Comparison of ENCODE assay signal across 10 mouse cellular contexts in genomic region chr17:35254241-35255098, GRCm38 (mm10). TPM values are rescaled to one million over a fixed set of nuclear protein-coding genes. Genes with fewer than 3 reads are reported as not detected.
DNase-seq lines count a peak whose midpoint lies in the region; ATAC-seq and TF ChIP-seq lines count a peak whose summit lies in the region.
"Had no signal": no experiment of that assay in that cellular context is flagged by ENCODE, and none has a peak within 500 bp of the region (broad histone marks: within the 10 kb centered on the region; RNA-seq: fewer than 3 reads in every experiment).

No protein-coding gene starts in this region.

- no peaks in the 10 kb centered on the region for H3K9me3 ChIP-seq in embryonic facial prominence, embryonic 11.5 days (replicated peaks; ENCODE audit: control insufficient read depth, low read length)
- H3K9me3 ChIP-seq in intestine, embryonic 14.5 days (ENCODE audit: control insufficient read depth, low read length): no peaks in the 10 kb centered on the region
- no peaks in the 10 kb centered on the region for H3K9me3 ChIP-seq in neural tube, embryonic 15.5 days (replicated peaks)
- H3K9me3 ChIP-seq: embryonic facial prominence, embryonic 12.5 days had no signal

- ATAC-seq in embryonic facial prominence, embryonic 11.5 days (replicated peaks; ENCODE audit: insufficient number of reproducible peaks, low FRiP score, low TSS enrichment, low read depth): peak; percentile 36; the same call in 1 of the 2 replicates
- ATAC-seq in intestine, embryonic 14.5 days (replicated peaks; ENCODE audit: low FRiP score, low TSS enrichment, low read depth): peak; percentile 34
- 0 out of 2 replicates have a peak, but pooled peaks have one; percentile 6 for ATAC-seq in neural tube, embryonic 15.5 days (ENCODE audit: low FRiP score)

- H3K9ac ChIP-seq in embryonic facial prominence, embryonic 11.5 days (replicated peaks; ENCODE audit: low read length): no peak overlapping the region
- no peak overlapping the region for H3K9ac ChIP-seq in intestine, embryonic 14.5 days (ENCODE audit: low read length)
- H3K9ac ChIP-seq in neural tube, embryonic 15.5 days (replicated peaks): no peak overlapping the region
- H3K9ac ChIP-seq: embryonic facial prominence, embryonic 12.5 days had no signal

- peaks cover 33% of the 10 kb centered on the region for H3K36me3 ChIP-seq in embryonic facial prominence, embryonic 11.5 days (replicated peaks; ENCODE audit: control insufficient read depth, insufficient read depth, low read depth, low read length)
- peaks cover 47% of the 10 kb centered on the region for H3K36me3 ChIP-seq in intestine, embryonic 14.5 days (ENCODE audit: control insufficient read depth, insufficient read depth, low read length)
- H3K36me3 ChIP-seq in neural tube, embryonic 15.5 days: peaks cover 50% of the 10 kb centered on the region

- peak in 1 of 2 experiments; percentile 48 for DNase-seq in layer of hippocampus, adult 2 months (ENCODE audit: low spot score in 2 of 2)
- no peak for DNase-seq in layer of hippocampus, postnatal 36 days
- DNase-seq in T-cell, adult 2 months (ENCODE audit: low spot score): peak; percentile 76
- peak; percentile 51 for DNase-seq in embryonic facial prominence, embryonic 11.5 days (ENCODE audit: low spot score)
- DNase-seq in intestine, embryonic 14.5 days (ENCODE audit: low spot score): peak; percentile 79
- peak; percentile 68 for DNase-seq in lung, adult 2 months
- no peak for DNase-seq in frontal cortex, postnatal 25 days (ENCODE audit: low spot score in 2 of 2)

- TF ChIP-seq CTCF in layer of hippocampus, adult 2 months (conservative IDR thresholded peaks at IDR 0.05): peak; percentile 94
- TF ChIP-seq CTCF in lung, adult 2 months (IDR thresholded peaks at IDR 0.05; ENCODE audit: insufficient read depth, low read length): peak; percentile 91

- H3K4me3 ChIP-seq in layer of hippocampus, adult 2 months: no peak overlapping the region
- H3K4me3 ChIP-seq in embryonic facial prominence, embryonic 11.5 days (ENCODE audit: low read depth, low read length): no peak overlapping the region
- no peak overlapping the region for H3K4me3 ChIP-seq in intestine, embryonic 14.5 days (ENCODE audit: low read depth, low read length)
- H3K4me3 ChIP-seq in lung, adult 2 months (replicated peaks; ENCODE audit: extremely low read depth, low read depth, low read length): no peak overlapping the region
- H3K4me3 ChIP-seq in neural tube, embryonic 15.5 days (replicated peaks): no peak overlapping the region
- H3K4me3 ChIP-seq: embryonic facial prominence, embryonic 12.5 days had no signal

- H3K4me2 ChIP-seq in embryonic facial prominence, embryonic 11.5 days (ENCODE audit: low read depth, low read length): no peak overlapping the region
- no peak overlapping the region for H3K4me2 ChIP-seq in intestine, embryonic 14.5 days (ENCODE audit: low read length)
- H3K4me2 ChIP-seq in neural tube, embryonic 15.5 days: no peak overlapping the region
- H3K4me2 ChIP-seq: embryonic facial prominence, embryonic 12.5 days had no signal

- no peaks in the 10 kb centered on the region for H3K27me3 ChIP-seq in embryonic facial prominence, embryonic 11.5 days (ENCODE audit: control insufficient read depth, insufficient read depth, low read length)
- no peaks in the 10 kb centered on the region for H3K27me3 ChIP-seq in intestine, embryonic 14.5 days (replicated peaks; ENCODE audit: control insufficient read depth, insufficient read depth, low read length)
- H3K27me3 ChIP-seq in neural tube, embryonic 15.5 days (replicated peaks): 0 out of 2 replicates have a peak, but pooled peaks cover 3% of the 10 kb centered on the region
- H3K27me3 ChIP-seq: embryonic facial prominence, embryonic 12.5 days had no signal

- no peak overlapping the region for H3K27ac ChIP-seq in layer of hippocampus, adult 2 months
- no peak overlapping the region for H3K27ac ChIP-seq in embryonic facial prominence, embryonic 11.5 days (replicated peaks; ENCODE audit: low read depth, low read length)
- H3K27ac ChIP-seq in intestine, embryonic 14.5 days (ENCODE audit: low read depth): no peak overlapping the region
- no peak overlapping the region for H3K27ac ChIP-seq in neural tube, embryonic 15.5 days (replicated peaks)
- H3K27ac ChIP-seq: embryonic facial prominence, embryonic 12.5 days had no signal

- no peaks in the 10 kb centered on the region for H3K4me1 ChIP-seq in embryonic facial prominence, embryonic 11.5 days (ENCODE audit: control insufficient read depth, insufficient read depth, low read length)
- H3K4me1 ChIP-seq in intestine, embryonic 14.5 days (replicated peaks; ENCODE audit: control insufficient read depth, insufficient read depth, low read length): no peaks in the 10 kb centered on the region
- H3K4me1 ChIP-seq in lung, adult 2 months (ENCODE audit: control insufficient read depth, insufficient read depth, low read length): peaks cover 5% of the 10 kb centered on the region
- peaks cover 4% of the 10 kb centered on the region; the same call in 1 of the 2 replicates for H3K4me1 ChIP-seq in neural tube, embryonic 15.5 days
- H3K4me1 ChIP-seq: embryonic facial prominence, embryonic 12.5 days had no signal

- no peak for TF ChIP-seq POLR2A in lung, adult 2 months (IDR thresholded peaks at IDR 0.05; ENCODE audit: borderline replicate concordance, extremely low read depth, low read depth, low read length)

- WGBS in embryonic facial prominence, embryonic 11.5 days: 60% methylated on average over 11 of the region's 11 CpGs
- WGBS in intestine, embryonic 14.5 days: 62% methylated on average over 11 of the region's 11 CpGs
- WGBS in lung, adult 2 months: 52% methylated on average over 11 of the region's 11 CpGs
- 58% methylated on average over 11 of the region's 11 CpGs for WGBS in neural tube, embryonic 15.5 days

RNA-seq across cellular contexts. Expression of gene H2-D1, which starts 8.1 kb away (rescaled TPM):
- total RNA-seq in layer of hippocampus, adult 2 months (2021): 10 to 100 TPM; 15.7 to 21.2 TPM
- total RNA-seq in layer of hippocampus, postnatal 36 days (2021): 10 to 100 TPM; 13.4 to 18.0 TPM
- polyA plus RNA-seq in embryonic facial prominence, embryonic 11.5 days (2014; fragmentation: Nextera tagmentation; extraction: Ambion mirVana): 18.8 and 24.0 TPM in 2 replicates
- polyA plus RNA-seq in intestine, embryonic 14.5 days (2014; fragmentation: Nextera tagmentation; extraction: Ambion mirVana): 102 and 108 TPM in 2 replicates
- 878 and 1,286 TPM in 2 replicates for polyA plus RNA-seq in lung, adult 2 months (2012; rRNA removed)
- polyA plus RNA-seq in neural tube, embryonic 15.5 days (2015; fragmentation: Nextera tagmentation; extraction: Ambion mirVana): 143 and 196 TPM in 2 replicates

RNA-seq across cellular contexts. Expression of gene Ddx39b, which starts 12.9 kb away (rescaled TPM):
- total RNA-seq in layer of hippocampus, adult 2 months (2021): 100 to 1,000 TPM; 230 to 239 TPM
- total RNA-seq in layer of hippocampus, postnatal 36 days (2021): 100 to 1,000 TPM; 220 to 232 TPM
- polyA plus RNA-seq in embryonic facial prominence, embryonic 11.5 days (2014; fragmentation: Nextera tagmentation; extraction: Ambion mirVana): 664 and 669 TPM in 2 replicates
- 458 and 500 TPM in 2 replicates for polyA plus RNA-seq in intestine, embryonic 14.5 days (2014; fragmentation: Nextera tagmentation; extraction: Ambion mirVana)
- 245 and 304 TPM in 2 replicates for polyA plus RNA-seq in lung, adult 2 months (2012; rRNA removed)
- 334 and 376 TPM in 2 replicates for polyA plus RNA-seq in neural tube, embryonic 15.5 days (2015; fragmentation: Nextera tagmentation; extraction: Ambion mirVana)

RNA-seq across cellular contexts. Expression of gene Nfkbil1, which starts 18.9 kb away (rescaled TPM):
- 10 to 100 TPM; 13.3 to 15.1 TPM for total RNA-seq in layer of hippocampus, adult 2 months (2021)
- total RNA-seq in layer of hippocampus, postnatal 36 days (2021): 10 to 100 TPM; 13.3 to 13.6 TPM
- 3.1 and 4.0 TPM in 2 replicates for polyA plus RNA-seq in embryonic facial prominence, embryonic 11.5 days (2014; fragmentation: Nextera tagmentation; extraction: Ambion mirVana)
- polyA plus RNA-seq in intestine, embryonic 14.5 days (2014; fragmentation: Nextera tagmentation; extraction: Ambion mirVana): 3.1 and 4.3 TPM in 2 replicates
- 16.5 and 21.6 TPM in 2 replicates for polyA plus RNA-seq in lung, adult 2 months (2012; rRNA removed)
- 11.2 and 12.1 TPM in 2 replicates for polyA plus RNA-seq in neural tube, embryonic 15.5 days (2015; fragmentation: Nextera tagmentation; extraction: Ambion mirVana)

RNA-seq across cellular contexts. Expression of gene Atp6v1g2, which starts 21.0 kb away (rescaled TPM):
- total RNA-seq in layer of hippocampus, adult 2 months (2021): 100 to 1,000 TPM; 615 to 646 TPM
- 100 to 1,000 TPM; 602 to 647 TPM for total RNA-seq in layer of hippocampus, postnatal 36 days (2021)
- polyA plus RNA-seq in embryonic facial prominence, embryonic 11.5 days (2014; fragmentation: Nextera tagmentation; extraction: Ambion mirVana): 6.2 and 7.9 TPM in 2 replicates
- polyA plus RNA-seq in intestine, embryonic 14.5 days (2014; fragmentation: Nextera tagmentation; extraction: Ambion mirVana): 5.8 and 5.9 TPM in 2 replicates
- 6.3 and 8.1 TPM in 2 replicates for polyA plus RNA-seq in lung, adult 2 months (2012; rRNA removed)
- polyA plus RNA-seq in neural tube, embryonic 15.5 days (2015; fragmentation: Nextera tagmentation; extraction: Ambion mirVana): 116 and 126 TPM in 2 replicates

RNA-seq across cellular contexts. Expression of gene Gm16181, which starts 33.8 kb away (rescaled TPM):
- total RNA-seq in layer of hippocampus, adult 2 months (2021): not detected
- not detected for total RNA-seq in layer of hippocampus, postnatal 36 days (2021)
- polyA plus RNA-seq in embryonic facial prominence, embryonic 11.5 days (2014; fragmentation: Nextera tagmentation; extraction: Ambion mirVana): not detected in 2 replicates
- 0.39 and 0.88 TPM in 2 replicates for polyA plus RNA-seq in intestine, embryonic 14.5 days (2014; fragmentation: Nextera tagmentation; extraction: Ambion mirVana)
- polyA plus RNA-seq in lung, adult 2 months (2012; rRNA removed): 1.2 TPM in 1 of 2 replicates, not detected in the other
- 0.40 TPM in 1 of 2 replicates, not detected in the other for polyA plus RNA-seq in neural tube, embryonic 15.5 days (2015; fragmentation: Nextera tagmentation; extraction: Ambion mirVana)
- polyA plus RNA-seq: embryonic facial prominence, embryonic 12.5 days; liver, embryonic 16.5 days had no signal

Comparison
In these comparisons a context has a peak if more than half of its experiments do, and no peak if none do; other contexts are left out.
1. DNase-seq: peak in T-cell, adult 2 months (single experiment), embryonic facial prominence, embryonic 11.5 days (single experiment), intestine, embryonic 14.5 days (single experiment) and lung, adult 2 months (single experiment); none in layer of hippocampus, postnatal 36 days (0 of 2) and frontal cortex, postnatal 25 days (0 of 2).
2. Peak in every context shown above with its lines, with median percentiles within 50 percentile points of each other: ATAC-seq.